Comparison of ENCODE assay signal across 8 mouse cellular contexts in genomic region chr3:56183159-56184133, GRCm38 (mm10). TPM values are rescaled to one million over a fixed set of nuclear protein-coding genes. Genes with fewer than 3 reads are reported as not detected.
DNase-seq lines count a peak whose midpoint lies in the region; ATAC-seq and TF ChIP-seq lines count a peak whose summit lies in the region.

Nbea (minus strand) TSS chr3:56183701.

- H3K4me1 ChIP-seq in cerebellum, adult 2 months (ENCODE audit: control insufficient read depth, insufficient read depth, low read length): no peaks in the 10 kb centered on the region
- no peaks in the 10 kb centered on the region; the same call in none of the 2 replicates for H3K4me1 ChIP-seq in liver, embryonic 16.5 days (ENCODE audit: control insufficient read depth, low read depth, low read length)

- DNase-seq in MN1 (ENCODE audit: low spot score): peak; percentile 88
- DNase-seq in cerebellum, adult 2 months: peak; percentile 94 to 95
- peak; percentile 75 for DNase-seq in forelimb bud, embryonic 11.5 days (ENCODE audit: low read depth, low spot score)
- DNase-seq in heart, postnatal 25 days (ENCODE audit: low spot score): peak; percentile 74
- peak; percentile 85 to 93 for DNase-seq in layer of hippocampus, adult 18-20 months (ENCODE audit: low spot score in 2 of 2)
- DNase-seq in ovary, postnatal 10 days (ENCODE audit: low spot score): peak; percentile 79
- peak; percentile 28 for DNase-seq in thymus, postnatal 25 days

- H3K27me3 ChIP-seq in cerebellum, adult 2 months (ENCODE audit: control insufficient read depth, insufficient read depth, low read length): no peaks in the 10 kb centered on the region
- H3K27me3 ChIP-seq in liver, embryonic 16.5 days (ENCODE audit: control insufficient read depth, insufficient read depth, low read depth, low read length): peaks cover 30% of the 10 kb centered on the region

- TF ChIP-seq CTCF in cerebellum, adult 2 months (IDR thresholded peaks at IDR 0.05; ENCODE audit: borderline replicate concordance, insufficient read depth, low read depth, low read length): no peak

- ATAC-seq in liver, embryonic 16.5 days (ENCODE audit: low read depth): peak; percentile 80

- peak; percentile 79; the same call in 1 of the 2 replicates for TF ChIP-seq POLR2A in cerebellum, adult 2 months (IDR thresholded peaks at IDR 0.05; ENCODE audit: borderline replicate concordance, insufficient read depth, low read length)

- no peaks in the 10 kb centered on the region for H3K9me3 ChIP-seq in liver, embryonic 16.5 days (replicated peaks; ENCODE audit: control insufficient read depth, low read length)

- intact Hi-C loops in heart, postnatal 25 days (cut with DNase I): no loop called here

- WGBS in cerebellum, adult 2 months: under 1% methylated on average over 129 of the region's 131 CpGs
- WGBS in liver, embryonic 16.5 days (ENCODE audit: insufficient replicate concordance): under 1% methylated on average over 105 of the region's 131 CpGs

- peak within 1 kb of the TSS; percentile 74 for H3K4me3 ChIP-seq in cerebellum, adult 2 months (replicated peaks; ENCODE audit: insufficient read depth, low read depth, low read length)
- peak within 1 kb of the TSS; percentile 75 for H3K4me3 ChIP-seq in liver, embryonic 16.5 days (ENCODE audit: low read depth, low read length)

- H3K36me3 ChIP-seq in liver, embryonic 16.5 days (ENCODE audit: control insufficient read depth, insufficient read depth): no peaks in the 10 kb centered on the region

- H3K9ac ChIP-seq in liver, embryonic 16.5 days (ENCODE audit: low read depth, low read length): peak within 1 kb of the TSS; percentile 58

- peak within 1 kb of the TSS; percentile 73 for H3K4me2 ChIP-seq in liver, embryonic 16.5 days (ENCODE audit: low read depth, low read length)

- H3K27ac ChIP-seq in cerebellum, adult 2 months (ENCODE audit: insufficient read depth, low read length): peak within 1 kb of the TSS; percentile 90
- H3K27ac ChIP-seq in liver, embryonic 16.5 days (ENCODE audit: low read length): no peak within 1 kb of the TSS; the same call in 1 of the 2 replicates

RNA-seq across cellular contexts. Expression of gene Nbea, which starts in this region (rescaled TPM):
- 109 and 112 TPM in 2 replicates for polyA plus RNA-seq in cerebellum, adult 2 months (2012; rRNA removed)
- total RNA-seq in heart, postnatal 25 days (2021): 10 to 100 TPM; 13.6 to 14.8 TPM
- total RNA-seq in layer of hippocampus, adult 18-20 months (2021): 100 to 1,000 TPM; 193 to 205 TPM
- polyA plus RNA-seq in liver, embryonic 16.5 days (2015; fragmentation: Nextera tagmentation; extraction: Ambion mirVana): 0.48 and 0.59 TPM in 2 replicates

Comparison
In these comparisons a context has a peak if more than half of its experiments do, and no peak if none do; other contexts are left out.
1. RNA of gene Nbea (total RNA-seq): 193 to 205 TPM in layer of hippocampus, adult 18-20 months; 13.6 to 14.8 TPM in heart, postnatal 25 days; every median in the first group is over 10 times any median in the second.
2. RNA of gene Nbea (polyA plus RNA-seq): 109 to 112 TPM in cerebellum, adult 2 months; 0.48 to 0.59 TPM in liver, embryonic 16.5 days; every median in the first group is over 10 times any median in the second.
3. Peak in ATAC-seq, H3K4me3 ChIP-seq, H3K9ac ChIP-seq and H3K4me2 ChIP-seq in liver, embryonic 16.5 days; RNA of the gene not detected or under 1 TPM.
4. DNase-seq: peak in every context shown above with its lines; median percentile 94 in cerebellum, adult 2 months; 89 in layer of hippocampus, adult 18-20 months; 88 in MN1; 79 in ovary, postnatal 10 days; 75 in forelimb bud, embryonic 11.5 days; 74 in heart, postnatal 25 days; 28 in thymus, postnatal 25 days.